Comparison of ENCODE assay signal across 20 mouse cellular contexts in genomic region chr6:108222435-108222834, GRCm38 (mm10).
"Had no signal": no experiment of that assay in that cellular context is flagged by ENCODE, and none has a peak within 500 bp of the region (broad histone marks: within the 10 kb centered on the region; RNA-seq: fewer than 3 reads in every experiment).

No protein-coding gene starts in this region.

- H3K27ac ChIP-seq: lung, embryonic 15.5 days; midbrain, embryonic 10.5 days; midbrain, embryonic 12.5 days; neural tube, embryonic 13.5 days; neural tube, embryonic 15.5 days had no signal

- ATAC-seq: midbrain, embryonic 16.5 days had no signal

- H3K4me2 ChIP-seq: lung, embryonic 15.5 days; midbrain, embryonic 12.5 days; neural tube, embryonic 13.5 days; neural tube, embryonic 15.5 days had no signal

- DNase-seq: liver, postnatal 0 days; lung, adult 2 months; lung, postnatal 10 days; lung, postnatal 4 days; midbrain, embryonic 14.5 days; retina, postnatal 1 day; right cerebral cortex, adult 18-20 months; right cerebral cortex, postnatal 25 days; right cerebral cortex, postnatal 4 days; spleen, adult 18-20 months; thymus, adult 18-20 months; thymus, postnatal 14 days; thymus, postnatal 36 days had no signal

- H3K9ac ChIP-seq: liver, postnatal 0 days; lung, embryonic 15.5 days; midbrain, embryonic 12.5 days; neural tube, embryonic 13.5 days; neural tube, embryonic 15.5 days had no signal

- H3K36me3 ChIP-seq: lung, embryonic 15.5 days; midbrain, embryonic 12.5 days; neural tube, embryonic 13.5 days; neural tube, embryonic 15.5 days had no signal

- H3K9me3 ChIP-seq: lung, embryonic 15.5 days; midbrain, embryonic 10.5 days; midbrain, embryonic 12.5 days; neural tube, embryonic 13.5 days; neural tube, embryonic 15.5 days had no signal

- H3K4me3 ChIP-seq: lung, embryonic 15.5 days; midbrain, embryonic 10.5 days; midbrain, embryonic 12.5 days; myocyte; neural tube, embryonic 13.5 days; neural tube, embryonic 15.5 days had no signal

- H3K27me3 ChIP-seq: lung, embryonic 15.5 days; midbrain, embryonic 12.5 days; neural tube, embryonic 13.5 days; neural tube, embryonic 15.5 days had no signal

- H3K4me1 ChIP-seq: midbrain, embryonic 12.5 days; neural tube, embryonic 15.5 days had no signal
